Mouse (Mus musculus) cerebellum, adult 2 months (tissue): ENCODE results near the gene Acrbp. TPM values are rescaled to one million over a fixed set of nuclear protein-coding genes. Genes with fewer than 3 reads are reported as not detected.

Experiments
- DNase-seq, 2 experiments: peaks; one replicate each; pipeline ENCODE4 v3.0.0; 2021
- H3K27ac ChIP-seq: fragments of 200-500 bp; 2 replicates; pipeline ENCODE4 v1.5.1; 2012; ENCODE audit warnings: low read length, control low read depth, inconsistent platforms; ENCODE audit not compliant: insufficient read depth
- H3K27me3 ChIP-seq: fragments of 200-500 bp; 2 replicates; pipeline ENCODE4 v1.6.1; 2012; ENCODE audit warnings: inconsistent platforms, mild to moderate bottlenecking, low read length, moderate library complexity; ENCODE audit not compliant: control insufficient read depth, insufficient read depth
- H3K4me1 ChIP-seq: fragments of 200-500 bp; 2 replicates; pipeline ENCODE4 v1.6.1; 2011; ENCODE audit warnings: low read length; ENCODE audit not compliant: control insufficient read depth, insufficient read depth
- H3K4me3 ChIP-seq: fragments of 200-500 bp; replicated peaks from 2 replicates; pipeline ENCODE3; 2011; ENCODE audit warnings: mild to moderate bottlenecking, low read depth, low read length, control low read depth; ENCODE audit not compliant: insufficient read depth
- CTCF ChIP-seq: fragments of 200-500 bp; IDR thresholded peaks from 2 replicates; pipeline ENCODE4 v1.5.1; 2011; ENCODE audit warnings: low read depth, mild to moderate bottlenecking, control low read depth, low read length, moderate library complexity, borderline replicate concordance; ENCODE audit not compliant: insufficient read depth
- POLR2A ChIP-seq: fragments of 200-500 bp; IDR thresholded peaks from 2 replicates; pipeline ENCODE4 v1.6.1; 2011; ENCODE audit warnings: low read length, control low read depth, borderline replicate concordance; ENCODE audit not compliant: insufficient read depth
- WGBS: fragments of 180-500 bp; shearing (Covaris S2); methylation state at CpG from one replicate; pipeline ENCODE4 v1.1.7; 2018; 5-methylcytosine and 5-hydroxymethylcytosine counted together
- polyA plus RNA-seq: library from polyadenylated mRNA; depleted of rRNA; stranded (reverse); fragments of >200 nt; gene quantifications from 2 replicates; pipeline ENCODE4 v1.2.3, GENCODE M21; 2012

Gene Acrbp
- polyA plus RNA-seq, 1 experiment: 23.7 TPM

DNA sequence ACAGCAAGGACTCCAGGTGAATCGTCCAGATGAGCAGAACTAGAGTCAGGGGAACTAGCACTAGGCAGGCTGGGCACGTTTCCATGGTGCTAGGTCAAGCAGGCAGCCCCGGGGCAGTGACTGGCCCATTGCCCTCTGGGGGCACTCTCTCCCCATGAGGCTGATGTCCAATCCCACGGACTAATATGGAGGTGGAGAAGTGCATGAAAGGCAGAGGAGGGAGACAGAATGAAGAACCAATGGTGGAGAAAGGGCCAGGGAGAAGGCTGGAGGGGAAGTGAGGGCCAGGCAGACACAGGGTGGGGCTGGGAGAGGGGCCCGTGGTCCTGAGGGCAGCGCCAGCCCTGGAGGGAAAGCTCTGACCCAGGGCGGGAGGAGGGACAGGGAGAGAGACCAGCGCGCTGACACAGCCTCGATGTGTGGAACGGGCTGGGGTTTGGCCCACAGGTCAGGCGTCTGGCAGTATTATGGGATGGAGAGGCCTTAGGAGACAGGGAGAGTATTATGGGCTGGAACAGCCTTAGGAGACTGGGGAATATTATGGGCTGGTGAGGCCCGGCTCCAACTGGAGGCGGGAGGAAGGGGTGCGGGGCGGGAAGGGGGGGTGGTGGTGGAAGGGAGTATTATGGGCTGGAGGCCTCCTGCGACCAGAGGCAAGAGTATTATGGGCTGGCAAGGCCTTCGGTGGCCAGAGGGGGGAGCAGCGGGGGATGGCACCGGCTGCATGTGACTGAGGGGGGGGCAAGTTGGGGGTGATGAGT, 39.3 kb downstream of the Acrbp start:
- no peaks in the 10 kb centered on the region for H3K27me3 ChIP-seq
- 3% methylated on average over 20 of the region's 20 CpGs for whole genome bisulfite sequencing
- DNase-seq: peak; percentile 78 to 83
- peaks cover 13% of the 10 kb centered on the region for H3K4me1 ChIP-seq
- peak overlapping the region; percentile 83 for H3K27ac ChIP-seq
- TF ChIP-seq CTCF (no peak), POLR2A (peak; percentile 55; the same call in 1 of the 2 replicates)
- H3K4me3 ChIP-seq: no peak overlapping the region

DNA sequence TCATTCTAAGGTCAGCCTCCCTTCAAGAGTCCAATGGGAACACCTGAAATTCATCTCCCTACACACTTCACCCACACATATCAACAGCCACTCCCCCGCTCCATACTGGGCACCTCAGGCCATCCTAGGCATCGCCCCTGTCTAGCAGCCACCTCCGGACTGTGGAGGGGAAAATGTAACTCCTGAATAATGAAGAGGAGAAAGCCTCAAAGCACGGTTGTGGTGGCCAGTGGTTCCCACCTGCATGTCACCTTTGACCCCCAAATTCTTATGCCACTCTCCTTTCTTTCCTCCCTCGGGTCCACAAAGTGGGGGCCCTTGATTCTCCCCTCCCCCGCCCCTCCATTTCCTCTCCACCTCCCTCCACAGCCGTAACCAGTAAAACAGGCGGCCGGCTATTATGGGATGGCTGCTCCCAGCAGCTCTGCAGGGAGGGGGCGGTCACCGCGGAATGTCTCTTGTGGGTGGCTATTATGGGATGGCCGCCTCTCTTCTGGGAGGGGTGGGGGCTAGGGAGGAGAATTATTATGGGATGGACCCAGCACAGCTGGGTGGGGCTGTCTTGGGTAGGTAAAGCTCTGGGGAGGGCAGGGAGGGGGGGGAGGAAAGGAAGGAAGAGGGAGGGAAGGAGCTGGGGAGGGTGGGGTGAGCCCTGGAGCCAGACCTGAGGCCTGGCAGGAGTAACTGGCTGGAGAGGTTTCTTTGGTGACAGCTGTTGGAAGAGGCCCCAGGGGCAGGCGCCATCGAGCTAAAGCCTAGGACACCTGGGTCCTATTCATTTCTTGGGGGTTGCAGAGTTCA, 40.2 kb downstream of the Acrbp start:
- WGBS: 1% methylated on average over 15 of the region's 15 CpGs
- H3K27me3 ChIP-seq: no peaks in the 10 kb centered on the region
- peak; percentile 73 to 82 for DNase-seq
- peak overlapping the region; percentile 55 for H3K4me3 ChIP-seq
- peak overlapping the region; percentile 98 for H3K27ac ChIP-seq
- peaks cover 13% of the 10 kb centered on the region for H3K4me1 ChIP-seq
- no peak for TF ChIP-seq CTCF
- 0 out of 2 replicates have a peak, but pooled peaks have one; percentile 15 for TF ChIP-seq POLR2A

DNA sequence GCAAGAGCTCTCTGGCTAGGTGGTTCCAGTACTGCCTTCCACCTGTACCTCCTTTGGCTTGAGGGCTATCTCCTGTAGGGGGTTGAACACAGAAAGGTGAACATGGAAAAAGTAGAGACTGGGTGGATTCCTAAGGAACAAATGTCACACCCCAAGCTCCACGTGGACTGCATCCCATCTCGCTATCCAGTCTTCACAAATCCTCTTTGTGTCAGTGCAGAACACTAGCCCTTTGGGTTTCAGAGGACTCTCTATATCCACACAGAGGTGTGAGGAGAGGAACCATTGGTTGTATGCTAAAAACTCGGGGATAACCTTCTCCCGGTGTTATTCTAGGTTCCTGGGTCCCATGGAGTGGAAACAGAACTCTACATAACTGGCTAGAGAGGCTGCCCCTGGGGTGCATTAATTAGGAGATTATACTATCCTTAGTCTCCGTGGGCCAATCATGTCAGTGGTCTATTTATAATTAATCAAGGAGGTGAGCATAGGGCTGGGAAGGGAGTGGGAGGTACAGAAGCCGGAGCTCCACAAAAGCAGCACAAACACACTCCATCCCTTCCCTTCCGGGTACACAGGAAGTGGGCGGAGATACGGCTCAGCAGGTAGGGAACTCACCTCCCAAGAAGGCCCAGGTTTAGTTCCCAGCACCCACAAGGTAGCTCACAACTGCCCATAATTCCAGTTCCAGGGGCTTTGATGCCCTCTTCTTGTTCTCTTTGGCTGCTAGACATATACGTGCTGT, 41.0 kb downstream of the Acrbp start:
- Histone ChIP-seq H3K27me3 (no peaks in the 10 kb centered on the region), H3K4me3 (no peak overlapping the region), H3K4me1 (peaks cover 13% of the 10 kb centered on the region), H3K27ac (peak overlapping the region; percentile 80)
- TF ChIP-seq CTCF: no peak
- no peak for TF ChIP-seq POLR2A
- 54% methylated on average over 10 of the region's 10 CpGs for WGBS
- DNase-seq: no peak

DNA sequence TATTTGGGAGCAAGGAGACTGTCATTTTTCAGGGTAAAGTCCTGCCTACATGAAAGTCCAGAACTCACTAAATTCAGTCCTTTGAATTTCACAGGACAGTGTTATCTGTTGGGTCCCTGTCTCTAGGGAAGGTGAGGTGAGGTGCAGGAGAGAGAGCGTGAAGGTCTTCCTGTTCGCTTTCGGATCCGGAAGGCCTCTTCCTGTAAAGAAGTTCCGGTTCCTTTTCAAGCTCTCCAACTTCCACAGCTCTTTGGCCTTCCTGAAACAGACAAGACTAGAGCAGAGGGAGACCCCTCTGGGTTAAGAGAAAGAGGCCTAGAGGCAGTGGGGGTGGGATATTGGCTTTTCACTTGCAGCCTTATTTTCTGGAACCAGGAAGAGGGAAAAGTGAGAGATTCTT, 42.9 kb downstream of the Acrbp start:
- H3K27ac ChIP-seq: no peak overlapping the region
- H3K27me3 ChIP-seq: no peaks in the 10 kb centered on the region
- peaks cover 13% of the 10 kb centered on the region for H3K4me1 ChIP-seq
- TF ChIP-seq CTCF (no peak), POLR2A (no peak)
- WGBS: 96% methylated on average over 5 of the region's 5 CpGs
- H3K4me3 ChIP-seq: no peak overlapping the region
- no peak for DNase-seq

DNA sequence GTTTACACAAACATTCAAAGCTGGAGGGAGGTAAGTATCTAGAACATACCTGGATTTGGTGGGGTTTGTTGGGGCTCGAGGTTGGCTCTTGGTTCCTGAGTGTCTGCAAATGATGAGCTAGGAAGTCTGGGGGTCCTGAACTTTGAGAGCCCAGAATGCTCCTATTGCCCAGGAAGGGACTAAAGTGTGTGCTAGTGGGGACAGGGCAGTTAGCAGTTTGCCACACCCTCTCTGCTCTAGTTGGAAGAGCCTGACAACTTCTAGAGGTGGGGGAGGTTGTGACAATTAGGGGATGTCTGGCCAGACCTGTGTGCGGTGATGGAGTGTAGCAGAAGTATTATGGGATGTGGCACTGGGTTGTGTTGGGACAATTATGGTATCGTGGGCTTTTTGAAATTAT, 45.4 kb downstream of the Acrbp start:
- Histone ChIP-seq H3K27ac (peak overlapping the region; percentile 60; the same call in 1 of the 2 replicates), H3K27me3 (no peaks in the 10 kb centered on the region), H3K4me1 (peaks cover 18% of the 10 kb centered on the region; the same call in 1 of the 2 replicates), H3K4me3 (no peak overlapping the region)
- no peak for TF ChIP-seq POLR2A
- no peak for TF ChIP-seq CTCF
- no peak for DNase-seq
- 39% methylated on average over 3 of the region's 3 CpGs for WGBS

DNA sequence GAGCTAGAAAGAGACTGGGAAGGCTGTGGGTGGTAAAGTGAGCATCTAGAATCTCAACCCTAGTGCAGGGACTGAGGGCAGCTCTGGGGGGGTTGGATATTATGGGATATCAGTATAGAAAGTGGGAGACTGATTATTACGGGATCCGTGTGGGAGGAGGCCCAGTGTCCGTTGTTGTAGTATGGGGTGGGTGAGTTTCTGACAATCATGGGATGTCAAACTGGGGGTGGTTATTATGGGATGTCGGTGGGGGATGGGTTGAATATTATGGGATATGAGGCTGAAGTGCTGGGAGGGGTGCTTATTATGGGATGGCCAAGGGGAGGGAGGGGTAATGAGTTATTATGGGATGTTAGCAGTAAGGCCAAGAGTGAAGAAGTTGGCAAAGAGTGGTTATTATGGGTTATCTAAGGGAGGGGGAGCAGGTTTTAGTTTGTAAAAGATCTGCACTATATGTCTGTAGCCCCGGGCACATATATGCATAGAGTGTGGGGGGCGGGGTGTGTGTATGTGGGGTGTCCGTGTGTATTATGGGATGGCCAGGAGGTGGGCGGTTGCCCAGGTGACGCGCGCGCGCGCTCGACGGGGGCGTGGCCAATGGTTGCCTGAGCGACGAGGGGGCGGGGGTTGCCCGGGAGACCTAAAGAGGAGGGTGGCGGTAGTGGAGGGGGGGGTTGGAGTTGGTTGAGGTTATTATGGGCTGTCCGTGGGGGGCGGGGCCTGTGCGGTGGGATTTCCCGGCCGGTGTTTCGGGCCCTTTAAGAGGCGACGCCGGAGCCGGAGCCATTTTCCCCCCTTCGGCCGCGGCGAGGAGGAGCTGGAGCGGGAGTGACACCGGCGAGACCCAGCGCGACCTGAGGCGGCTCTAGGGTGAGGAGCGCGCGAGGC, 46.1 kb downstream of the Acrbp start, which contains the start of gene Chd4:
Gene Chd4, plus strand, starts transcription at position 591 of the 888 bp plus-strand sequence.
- peaks cover 15% of the 10 kb centered on the region for H3K4me1 ChIP-seq
- 1% methylated on average over 44 of the region's 45 CpGs for WGBS
- no peaks in the 10 kb centered on the region for H3K27me3 ChIP-seq
- H3K27ac ChIP-seq: peak within 1 kb of the TSS; percentile 92
- TF ChIP-seq CTCF: no peak
- peak; percentile 82 for TF ChIP-seq POLR2A
- peak; percentile 93 to 96 for DNase-seq
- H3K4me3 ChIP-seq: peak within 1 kb of the TSS; percentile 77
